ENCODE assay signal across 19 mouse cellular contexts in genomic region chr6:136170381-136170780, GRCm38 (mm10). TPM values are rescaled to one million over a fixed set of nuclear protein-coding genes. Genes with fewer than 3 reads are reported as not detected.
DNase-seq lines count a peak whose midpoint lies in the region; ATAC-seq and TF ChIP-seq lines count a peak whose summit lies in the region.
"Had no signal": no experiment of that assay in that cellular context is flagged by ENCODE, and none has a peak within 500 bp of the region (broad histone marks: within the 10 kb centered on the region; RNA-seq: fewer than 3 reads in every experiment).

No protein-coding gene starts in this region.

- H3K4me3 ChIP-seq in left cerebral cortex, adult 2 months = peak overlapping the region; percentile 60
- peak overlapping the region; percentile 76 for H3K4me3 ChIP-seq in forebrain, embryonic 15.5 days
- H3K4me3 ChIP-seq in hindbrain, embryonic 15.5 days = peak overlapping the region; percentile 55
- H3K4me3 ChIP-seq in neural tube, embryonic 14.5 days (ENCODE audit: low read depth, low read length) = peak overlapping the region; percentile 46
- H3K4me3 ChIP-seq: erythroblast, embryonic 14.5 days; heart, embryonic 13.5 days; limb, embryonic 12.5 days; myocyte had no signal

- H3K9ac ChIP-seq in forebrain, embryonic 15.5 days (replicated peaks) = peak overlapping the region; percentile 72
- H3K9ac ChIP-seq in hindbrain, embryonic 15.5 days = peak overlapping the region; percentile 75
- peak overlapping the region; percentile 72 for H3K9ac ChIP-seq in neural tube, embryonic 14.5 days (replicated peaks; ENCODE audit: low read depth, low read length)
- H3K9ac ChIP-seq: heart, embryonic 13.5 days; limb, embryonic 12.5 days; liver, embryonic 14.5 days had no signal

- no peak for DNase-seq in left cerebral cortex, adult 2 months (ENCODE audit: extremely low spot score in 1 of 2, low spot score in 2 of 2)
- no peak for DNase-seq in left cerebral cortex, postnatal 10 days (ENCODE audit: extremely low spot score in 1 of 2, low spot score in 2 of 2)
- no peak for DNase-seq in B cell, adult 2 months
- no peak for DNase-seq in layer of hippocampus, postnatal 14 days (ENCODE audit: low spot score in 2 of 2)
- DNase-seq: adrenal gland, postnatal 36 days; cerebellum, adult 9-11 months; heart, postnatal 36 days; thymus, postnatal 25 days had no signal

- H3K4me1 ChIP-seq in forebrain, embryonic 15.5 days = peaks cover 39% of the 10 kb centered on the region
- H3K4me1 ChIP-seq in hindbrain, embryonic 15.5 days (replicated peaks) = peaks cover 47% of the 10 kb centered on the region
- peaks cover 20% of the 10 kb centered on the region for H3K4me1 ChIP-seq in neural tube, embryonic 14.5 days (ENCODE audit: control insufficient read depth, insufficient read depth, low read length)

- no peaks in the 10 kb centered on the region for H3K9me3 ChIP-seq in forebrain, embryonic 15.5 days
- H3K9me3 ChIP-seq in hindbrain, embryonic 15.5 days = no peaks in the 10 kb centered on the region
- H3K9me3 ChIP-seq in neural tube, embryonic 14.5 days (ENCODE audit: control insufficient read depth, low read length) = no peaks in the 10 kb centered on the region
- H3K9me3 ChIP-seq: heart, embryonic 13.5 days; limb, embryonic 12.5 days had no signal

- no peaks in the 10 kb centered on the region for H3K27me3 ChIP-seq in forebrain, embryonic 15.5 days
- H3K27me3 ChIP-seq in hindbrain, embryonic 15.5 days = no peaks in the 10 kb centered on the region
- no peaks in the 10 kb centered on the region for H3K27me3 ChIP-seq in neural tube, embryonic 14.5 days (ENCODE audit: control insufficient read depth, insufficient read depth, low read length)

- peak overlapping the region; percentile 98 for H3K27ac ChIP-seq in left cerebral cortex, adult 2 months
- peak overlapping the region; percentile 95 for H3K27ac ChIP-seq in forebrain, embryonic 15.5 days (replicated peaks)
- peak overlapping the region; percentile 92 for H3K27ac ChIP-seq in hindbrain, embryonic 15.5 days (replicated peaks)
- H3K27ac ChIP-seq in neural tube, embryonic 14.5 days (ENCODE audit: low read depth, low read length) = 0 out of 2 replicates have a peak overlapping the region, but pooled peaks have one; percentile 12
- H3K27ac ChIP-seq: heart, embryonic 13.5 days; kidney, postnatal 0 days; limb, embryonic 12.5 days; liver, embryonic 14.5 days had no signal

- 74% methylated on average over 5 of the region's 5 CpGs for WGBS in forebrain, embryonic 15.5 days
- 57% methylated on average over 5 of the region's 5 CpGs for WGBS in hindbrain, embryonic 15.5 days
- 69% methylated on average over 5 of the region's 5 CpGs for WGBS in neural tube, embryonic 14.5 days

- no peak for ATAC-seq in forebrain, embryonic 15.5 days (replicated peaks)
- no peak for ATAC-seq in hindbrain, embryonic 15.5 days (ENCODE audit: low FRiP score, low read depth)
- ATAC-seq in neural tube, embryonic 14.5 days (ENCODE audit: low read depth) = no peak
- ATAC-seq: intestine, embryonic 16.5 days had no signal

- H3K4me2 ChIP-seq in forebrain, embryonic 15.5 days (replicated peaks) = peak overlapping the region; percentile 87
- peak overlapping the region; percentile 68 for H3K4me2 ChIP-seq in hindbrain, embryonic 15.5 days
- H3K4me2 ChIP-seq in neural tube, embryonic 14.5 days (ENCODE audit: low read depth, low read length) = peak overlapping the region; percentile 72
- H3K4me2 ChIP-seq: heart, embryonic 13.5 days; limb, embryonic 12.5 days had no signal

- intact Hi-C loops in left cerebral cortex, adult 2 months (cut with DNase I) = loop anchor here (5.0 to 10.0 kb wide), 4 partner anchors 72 to 753 kb away; no protein-coding TSS in a partner anchor
- intact Hi-C loops in left cerebral cortex, postnatal 10 days (cut with DNase I) = loop anchor here (5.0 kb wide), 4 partner anchors 137 to 733 kb away; no protein-coding TSS in a partner anchor

- no peak for TF ChIP-seq CTCF in left cerebral cortex, adult 2 months (IDR thresholded peaks at IDR 0.05)

- no peaks in the 10 kb centered on the region for H3K36me3 ChIP-seq in forebrain, embryonic 15.5 days
- no peaks in the 10 kb centered on the region for H3K36me3 ChIP-seq in hindbrain, embryonic 15.5 days
- no peaks in the 10 kb centered on the region for H3K36me3 ChIP-seq in neural tube, embryonic 14.5 days (ENCODE audit: control insufficient read depth, insufficient read depth, low read length)
- H3K36me3 ChIP-seq: heart, embryonic 13.5 days; limb, embryonic 12.5 days had no signal

RNA-seq across cellular contexts. Expression of gene Grin2b, which starts 2.9 kb away (rescaled TPM):
- total RNA-seq in left cerebral cortex, adult 2 months (2021) = 100 to 1,000 TPM; 300 to 306 TPM
- 100 to 1,000 TPM; 318 to 347 TPM for total RNA-seq in left cerebral cortex, postnatal 10 days (2021)
- polyA plus RNA-seq in forebrain, embryonic 15.5 days (2015; fragmentation: Nextera tagmentation; extraction: Ambion mirVana) = 88.2 and 92.1 TPM in 2 replicates
- polyA plus RNA-seq in hindbrain, embryonic 15.5 days (2015; fragmentation: Nextera tagmentation; extraction: Ambion mirVana) = 51.0 and 62.4 TPM in 2 replicates
- 58.1 and 87.8 TPM in 2 replicates for polyA plus RNA-seq in neural tube, embryonic 14.5 days (2014; fragmentation: Nextera tagmentation; extraction: Ambion mirVana)
- total RNA-seq in layer of hippocampus, postnatal 14 days (2021) = 100 to 1,000 TPM; 348 to 384 TPM
- total RNA-seq: heart, postnatal 36 days; megakaryocyte, adult 5-6 weeks had no signal
- polyA plus RNA-seq: erythroblast, embryonic 14.5 days; intestine, embryonic 16.5 days; myocyte had no signal

Comparison
In these comparisons a context has a peak if more than half of its experiments do, and no peak if none do; other contexts are left out.
1. H3K27ac ChIP-seq: peak in every context shown above with its lines; median percentile 98 in left cerebral cortex, adult 2 months; 95 in forebrain, embryonic 15.5 days; 92 in hindbrain, embryonic 15.5 days; 12 in neural tube, embryonic 14.5 days.